Mouse (Mus musculus) midbrain, embryonic 13.5 days (tissue): ENCODE measurements at regions not wholly inside any gene's neighbourhood (a gene's known extent, or its start where the extent isn't known, plus 50 kb on each side); places are given as distances from the start of the nearest gene placed in this dataset.

Experiments
- ATAC-seq: fragments of 200-750 bp; cut with Nextera tagmentation; 2 replicates; pipeline ENCODE4 v1.8.0; 2017; ENCODE audit warnings: mild to moderate bottlenecking, moderate TSS enrichment, moderate library complexity
- H3K27ac ChIP-seq: fragments of 300-500 bp; sonication (generic); 2 replicates; pipeline ENCODE4 v1.5.1; 2015; ENCODE audit warnings: inconsistent platforms, mild to moderate bottlenecking, moderate library complexity
- H3K27me3 ChIP-seq: fragments of 300-500 bp; sonication (generic); 2 replicates; pipeline ENCODE4 v1.6.1; 2015; ENCODE audit warnings: mild to moderate bottlenecking, inconsistent platforms
- H3K36me3 ChIP-seq: fragments of 300-500 bp; sonication (generic); 2 replicates; pipeline ENCODE4 v1.6.1; 2015; ENCODE audit warnings: mild to moderate bottlenecking, inconsistent platforms
- H3K4me1 ChIP-seq: fragments of 300-500 bp; sonication (generic); replicated peaks from 2 replicates; pipeline ENCODE4 v1.6.1; 2015; ENCODE audit warnings: inconsistent platforms
- H3K4me2 ChIP-seq: fragments of 300-500 bp; sonication (generic); replicated peaks from 2 replicates; pipeline ENCODE4 v1.6.1; 2015; ENCODE audit warnings: moderate library complexity, mild to moderate bottlenecking, inconsistent platforms
- H3K4me3 ChIP-seq: fragments of 300-500 bp; sonication (generic); replicated peaks from 2 replicates; pipeline ENCODE4 v1.5.1; 2015; ENCODE audit warnings: mild to moderate bottlenecking, inconsistent platforms
- H3K9ac ChIP-seq: fragments of 300-500 bp; sonication (generic); replicated peaks from 2 replicates; pipeline ENCODE4 v1.6.1; 2015; ENCODE audit warnings: mild to moderate bottlenecking, inconsistent platforms
- H3K9me3 ChIP-seq: fragments of 300-500 bp; sonication (generic); 2 replicates; pipeline ENCODE4 v1.6.1; 2016; ENCODE audit warnings: mild to moderate bottlenecking, inconsistent platforms
- WGBS: fragments of 180-500 bp; shearing (Covaris S2); methylation state at CpG from one replicate; pipeline ENCODE4 v1.1.7; 2015; 5-methylcytosine and 5-hydroxymethylcytosine counted together

DNA sequence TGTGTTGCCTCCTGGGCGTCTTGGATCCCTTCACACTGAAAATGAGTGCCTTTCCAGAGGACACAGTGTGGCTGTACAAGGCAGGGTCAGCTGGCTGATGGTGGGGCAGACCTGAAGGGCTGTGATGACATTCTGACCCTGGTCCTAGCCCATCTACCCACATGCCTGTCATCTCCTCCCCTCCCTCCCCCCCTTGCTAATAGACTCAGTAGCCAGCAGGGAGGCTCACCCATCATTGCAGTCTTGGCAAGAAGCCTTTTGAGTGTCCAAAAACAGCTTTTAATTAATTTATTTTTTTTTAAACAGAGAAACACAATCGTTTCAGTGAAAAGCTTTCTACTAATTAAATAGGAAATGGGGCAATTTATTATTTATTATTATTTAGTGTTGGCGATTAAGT, 67.0 kb upstream of the Ssx2ip start:
- no peaks in the 10 kb centered on the region for H3K27me3 ChIP-seq
- WGBS = 67% methylated on average over 3 of the region's 3 CpGs
- H3K36me3 ChIP-seq = no peaks in the 10 kb centered on the region
- peak overlapping the region; percentile 45 for H3K4me2 ChIP-seq
- ATAC-seq = peak; percentile 36
- H3K4me1 ChIP-seq = peaks cover 38% of the 10 kb centered on the region
- peak overlapping the region; percentile 81 for H3K27ac ChIP-seq
- no peak overlapping the region for H3K4me3 ChIP-seq
- H3K9ac ChIP-seq = peak overlapping the region; percentile 40; the same call in 1 of the 2 replicates
- no peaks in the 10 kb centered on the region for H3K9me3 ChIP-seq

DNA sequence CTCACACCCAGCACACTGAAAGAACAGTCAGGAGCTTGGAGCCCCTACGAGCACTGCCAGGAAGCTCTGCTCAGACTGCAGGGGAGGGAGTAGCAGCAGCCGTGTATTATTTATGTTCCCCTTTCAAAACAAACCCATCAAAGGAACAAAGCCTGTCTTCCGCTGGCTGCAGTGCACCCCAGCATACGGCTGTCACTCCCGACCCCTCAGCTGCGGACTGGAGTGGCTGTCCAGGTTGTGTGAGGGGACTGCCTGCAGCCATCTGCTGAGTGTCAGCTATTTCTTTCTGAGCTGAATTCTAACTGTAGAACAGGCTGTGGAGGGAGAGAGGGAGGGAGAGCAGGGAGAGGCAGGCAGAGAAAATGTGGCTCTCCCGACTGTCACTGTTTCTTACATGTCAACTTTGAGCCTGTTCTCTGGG, 66.6 kb upstream of the Ssx2ip start:
- ATAC-seq = peak; percentile 87
- Histone ChIP-seq H3K27me3 (no peaks in the 10 kb centered on the region), H3K9me3 (no peaks in the 10 kb centered on the region), H3K27ac (peak overlapping the region; percentile 81), H3K9ac (peak overlapping the region; percentile 55), H3K4me1 (peaks cover 38% of the 10 kb centered on the region), H3K4me2 (peak overlapping the region; percentile 45), H3K4me3 (peak overlapping the region; percentile 20), H3K36me3 (no peaks in the 10 kb centered on the region)
- 4% methylated on average over 7 of the region's 7 CpGs for WGBS

DNA sequence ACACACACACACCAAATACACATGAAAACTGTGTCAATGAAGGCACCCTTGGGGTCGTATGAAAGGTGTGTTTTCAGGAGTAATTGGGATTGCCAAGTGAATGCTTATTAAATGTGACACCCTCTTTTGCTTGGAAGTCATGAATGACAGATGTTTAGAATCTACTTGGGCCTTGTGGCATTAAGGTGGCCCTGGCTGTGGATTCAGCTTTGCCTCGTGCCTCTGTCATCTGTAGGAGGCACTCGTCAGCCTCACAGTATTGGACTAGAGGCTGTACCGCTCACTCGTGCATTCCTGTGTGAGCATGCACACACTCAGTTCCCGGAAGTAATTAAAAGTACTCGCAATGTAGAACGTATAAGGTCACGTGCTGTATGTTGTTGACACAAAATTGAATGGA, 66.0 kb upstream of the Ssx2ip start:
- Histone ChIP-seq H3K4me3 (no peak overlapping the region), H3K36me3 (no peaks in the 10 kb centered on the region), H3K9ac (no peak overlapping the region), H3K9me3 (no peaks in the 10 kb centered on the region), H3K4me1 (peaks cover 38% of the 10 kb centered on the region), H3K27me3 (no peaks in the 10 kb centered on the region), H3K4me2 (peak overlapping the region; percentile 45; the same call in 1 of the 2 replicates), H3K27ac (peak overlapping the region; percentile 81)
- WGBS = 63% methylated on average over 9 of the region's 9 CpGs
- no peak; the same call in 1 of the 2 replicates for ATAC-seq

DNA sequence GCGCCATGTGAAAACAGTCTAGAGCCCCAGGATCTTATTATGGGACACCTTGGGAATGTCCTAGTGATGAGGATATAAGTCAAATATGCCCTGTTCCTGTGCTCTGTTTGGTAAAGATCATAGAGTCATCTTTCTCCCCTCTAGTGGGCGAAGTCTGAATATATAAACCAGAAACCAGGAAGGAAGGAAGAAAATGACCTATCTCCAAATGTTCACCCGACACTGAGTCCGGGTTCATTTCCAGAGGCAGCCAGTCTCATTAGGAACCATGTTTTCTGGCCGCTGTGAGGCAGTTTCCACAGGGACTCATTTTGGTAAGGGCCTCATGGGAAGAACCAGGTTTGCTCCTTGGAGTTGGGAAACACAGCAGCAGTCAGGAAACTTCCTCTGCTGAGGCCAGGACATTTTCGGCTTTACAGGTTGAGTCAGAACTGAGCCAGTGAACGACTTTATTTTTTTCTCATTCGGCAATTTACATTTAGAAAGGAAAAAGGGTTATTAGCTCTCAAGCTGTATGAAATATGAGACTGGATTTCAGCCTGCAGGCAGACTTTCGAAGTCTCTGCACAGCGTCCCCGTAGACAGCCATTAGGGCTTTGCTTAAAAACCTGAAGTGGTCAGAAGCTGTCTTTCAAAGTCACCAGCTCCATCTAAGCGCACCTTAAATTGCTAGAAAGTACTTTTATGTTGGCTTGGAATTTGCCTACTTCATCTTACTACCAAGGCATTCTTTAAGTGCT, 64.0 kb upstream of the Ssx2ip start:
- Histone ChIP-seq H3K4me3 (no peak overlapping the region), H3K4me2 (no peak overlapping the region), H3K27me3 (no peaks in the 10 kb centered on the region), H3K27ac (no peak overlapping the region), H3K9ac (no peak overlapping the region), H3K9me3 (no peaks in the 10 kb centered on the region), H3K4me1 (peaks cover 32% of the 10 kb centered on the region), H3K36me3 (no peaks in the 10 kb centered on the region)
- WGBS = 88% methylated on average over 12 of the region's 12 CpGs
- no peak for ATAC-seq

DNA sequence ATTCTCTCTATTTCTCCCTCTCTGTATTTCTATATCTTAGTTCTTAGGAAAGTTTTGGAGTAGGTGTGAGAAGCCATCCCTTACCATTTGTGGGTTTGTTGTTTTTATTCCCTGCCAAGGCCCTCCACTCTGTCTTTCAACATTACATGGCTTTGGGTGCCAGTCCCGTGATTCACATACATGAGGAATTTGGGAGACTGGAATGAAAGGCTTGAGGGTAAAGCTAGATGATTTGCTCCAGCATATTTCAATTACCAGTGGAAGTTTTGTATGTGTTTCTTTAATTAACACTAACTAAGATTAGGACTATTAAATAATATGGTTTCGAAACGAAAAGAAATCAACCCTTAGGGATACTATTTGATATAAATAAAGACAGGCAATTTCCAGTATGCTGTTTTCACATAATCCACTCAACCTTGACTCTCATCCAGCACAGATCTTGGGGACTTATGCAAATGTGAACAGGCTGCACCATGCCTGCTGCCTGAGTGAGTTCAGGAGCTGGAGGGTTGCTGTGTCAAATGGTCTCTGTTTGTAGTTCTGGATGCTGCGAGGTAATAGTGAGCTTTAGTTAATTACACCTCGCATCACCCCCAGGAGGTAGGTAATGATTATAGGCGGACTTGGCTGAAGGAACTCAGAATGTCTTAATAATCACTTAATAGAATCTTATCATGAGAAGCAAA, 62.6 kb upstream of the Ssx2ip start:
- Histone ChIP-seq H3K36me3 (no peaks in the 10 kb centered on the region), H3K4me3 (no peak overlapping the region), H3K4me2 (no peak overlapping the region), H3K9ac (no peak overlapping the region), H3K4me1 (peaks cover 38% of the 10 kb centered on the region), H3K9me3 (no peaks in the 10 kb centered on the region), H3K27ac (no peak overlapping the region), H3K27me3 (no peaks in the 10 kb centered on the region)
- WGBS = 64% methylated on average over 6 of the region's 6 CpGs
- ATAC-seq = no peak

DNA sequence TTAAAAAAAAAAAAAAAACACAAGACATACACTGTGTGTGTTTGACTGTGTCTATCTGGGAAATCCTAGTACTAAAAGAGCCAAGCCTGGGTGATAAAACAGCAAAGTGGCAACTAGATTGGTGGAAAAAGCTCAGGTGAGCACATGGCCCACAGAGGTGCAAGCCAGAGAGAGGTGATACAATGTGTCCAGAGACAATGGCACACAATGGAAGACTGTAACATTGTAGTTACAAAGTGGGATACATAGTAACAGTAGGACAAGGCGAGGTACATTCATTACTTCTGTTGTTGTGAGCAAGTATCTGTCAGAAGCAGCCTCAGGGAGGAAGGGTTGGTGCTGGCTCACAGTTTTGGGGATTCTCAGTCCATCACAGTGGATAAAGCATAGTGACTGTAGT, 61.7 kb upstream of the Ssx2ip start:
- no peaks in the 10 kb centered on the region for H3K9me3 ChIP-seq
- 91% methylated on average over 1 of the region's 1 CpGs for WGBS
- H3K4me3 ChIP-seq = no peak overlapping the region
- no peak overlapping the region for H3K27ac ChIP-seq
- no peak for ATAC-seq
- H3K27me3 ChIP-seq = 0 out of 2 replicates have a peak, but pooled peaks cover 4% of the 10 kb centered on the region
- H3K36me3 ChIP-seq = no peaks in the 10 kb centered on the region
- peaks cover 29% of the 10 kb centered on the region for H3K4me1 ChIP-seq
- H3K9ac ChIP-seq = no peak overlapping the region
- H3K4me2 ChIP-seq = no peak overlapping the region

DNA sequence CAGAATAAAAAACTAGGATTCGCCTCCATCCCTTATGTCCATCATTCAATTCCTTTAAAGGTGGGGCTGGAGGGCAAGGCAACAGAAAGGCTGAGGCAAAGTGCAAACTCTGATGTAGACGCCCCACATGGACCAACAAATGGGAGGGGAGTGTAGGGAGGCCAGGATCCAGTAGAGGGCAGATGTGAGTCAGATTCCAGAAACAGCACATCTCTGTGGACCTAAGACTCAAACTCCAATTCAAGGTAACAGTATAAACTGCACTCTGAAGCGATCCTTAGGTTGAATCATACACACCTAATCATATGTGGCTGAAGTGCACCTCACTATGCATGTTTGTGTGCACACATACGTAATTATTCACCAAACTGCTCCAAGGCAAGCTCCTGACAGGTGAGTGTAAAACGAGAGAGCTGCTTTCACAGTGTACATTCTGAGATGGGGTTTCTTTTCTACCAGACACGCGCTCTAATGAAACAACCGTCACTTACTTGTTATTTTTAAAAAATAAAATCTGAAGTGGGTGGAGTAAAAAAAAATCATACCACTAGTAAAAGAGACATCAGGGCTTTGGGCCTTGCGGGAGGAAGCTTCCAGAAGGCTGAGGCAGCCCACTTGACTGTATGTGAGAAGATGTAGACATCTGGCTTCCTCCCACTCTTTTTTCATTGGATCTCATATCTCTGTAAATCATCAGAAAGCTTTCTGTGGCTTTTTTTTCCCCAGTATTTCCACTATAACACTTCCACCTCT, 60.6 kb upstream of the Ssx2ip start:
- ATAC-seq = no peak

DNA sequence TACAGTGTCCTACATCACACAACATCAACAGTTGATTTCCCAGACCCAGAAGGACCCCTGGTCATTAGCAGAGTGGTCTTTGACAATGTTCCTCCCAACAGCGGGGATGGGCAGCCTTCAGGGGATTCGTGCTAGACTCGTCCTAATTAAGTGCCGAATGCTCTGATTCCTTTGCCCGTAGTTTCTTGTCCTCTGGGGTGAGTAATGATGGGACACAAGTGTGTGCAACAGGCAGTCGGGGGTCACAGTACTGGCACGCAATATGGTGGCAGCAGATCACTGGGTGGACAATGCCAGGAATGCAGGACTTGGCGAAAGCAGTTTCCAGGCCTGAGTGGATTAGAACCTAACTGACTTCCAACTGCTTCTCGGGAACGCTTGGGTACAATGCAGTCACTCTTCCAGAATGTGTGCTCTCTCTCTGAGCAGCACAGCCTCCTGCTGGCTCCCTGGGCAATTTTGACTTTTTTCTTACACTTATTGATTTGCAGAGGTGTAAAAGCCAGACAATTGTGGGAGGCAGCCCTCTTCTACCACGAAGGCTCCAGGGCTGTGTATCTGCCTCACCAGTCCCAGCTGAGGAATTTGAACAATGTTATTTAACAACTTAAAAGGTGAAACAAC, 59.9 kb upstream of the Ssx2ip start:
- no peak for ATAC-seq
- Histone ChIP-seq H3K9me3 (no peaks in the 10 kb centered on the region), H3K27ac (no peak overlapping the region), H3K4me1 (peaks cover 18% of the 10 kb centered on the region), H3K36me3 (no peaks in the 10 kb centered on the region), H3K27me3 (0 out of 2 replicates have a peak, but pooled peaks cover 4% of the 10 kb centered on the region), H3K4me2 (no peak overlapping the region), H3K9ac (no peak overlapping the region), H3K4me3 (no peak overlapping the region)
- 74% methylated on average over 11 of the region's 11 CpGs for WGBS

More for the DNA sequence above, 60.6 kb upstream of the Ssx2ip start:
- no peaks in the 10 kb centered on the region for H3K9me3 ChIP-seq
- H3K27me3 ChIP-seq = 0 out of 2 replicates have a peak, but pooled peaks cover 4% of the 10 kb centered on the region
- peaks cover 19% of the 10 kb centered on the region for H3K4me1 ChIP-seq
- no peak overlapping the region for H3K27ac ChIP-seq
- H3K4me3 ChIP-seq = no peak overlapping the region
- H3K36me3 ChIP-seq = no peaks in the 10 kb centered on the region
- no peak overlapping the region for H3K4me2 ChIP-seq
- 57% methylated on average over 9 of the region's 9 CpGs for WGBS
- no peak overlapping the region for H3K9ac ChIP-seq

DNA sequence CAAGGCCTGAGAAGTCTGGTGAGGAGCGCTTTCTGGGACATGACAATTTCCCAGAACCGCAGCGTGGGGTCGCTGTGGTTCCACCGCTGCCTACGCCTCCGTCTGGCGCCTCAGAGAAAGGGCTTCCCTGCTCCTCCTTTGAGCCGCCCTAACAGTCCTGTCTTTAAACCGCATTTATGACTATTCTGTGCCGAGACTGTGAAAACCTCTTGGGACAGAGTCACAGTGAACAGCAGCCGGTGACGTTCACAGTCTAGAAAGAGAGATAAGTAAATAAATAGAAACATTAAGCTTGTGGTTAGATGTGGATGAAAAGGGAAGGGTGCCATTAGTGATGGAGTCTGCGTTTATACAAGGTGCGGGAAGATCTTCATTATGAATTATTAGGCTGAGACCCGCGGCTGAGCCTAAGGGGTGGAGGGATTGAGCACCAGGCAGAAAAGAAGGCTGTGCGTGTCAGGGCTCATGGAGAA, 59.1 kb upstream of the Ssx2ip start:
- H3K4me2 ChIP-seq = peak overlapping the region; percentile 51
- H3K36me3 ChIP-seq = no peaks in the 10 kb centered on the region
- peaks cover 15% of the 10 kb centered on the region for H3K4me1 ChIP-seq
- peak; percentile 88 for ATAC-seq
- peak overlapping the region; percentile 35 for H3K4me3 ChIP-seq
- H3K27me3 ChIP-seq = 0 out of 2 replicates have a peak, but pooled peaks cover 4% of the 10 kb centered on the region
- peak overlapping the region; percentile 56 for H3K9ac ChIP-seq
- no peaks in the 10 kb centered on the region for H3K9me3 ChIP-seq
- WGBS = 4% methylated on average over 18 of the region's 18 CpGs
- H3K27ac ChIP-seq = peak overlapping the region; percentile 77

DNA sequence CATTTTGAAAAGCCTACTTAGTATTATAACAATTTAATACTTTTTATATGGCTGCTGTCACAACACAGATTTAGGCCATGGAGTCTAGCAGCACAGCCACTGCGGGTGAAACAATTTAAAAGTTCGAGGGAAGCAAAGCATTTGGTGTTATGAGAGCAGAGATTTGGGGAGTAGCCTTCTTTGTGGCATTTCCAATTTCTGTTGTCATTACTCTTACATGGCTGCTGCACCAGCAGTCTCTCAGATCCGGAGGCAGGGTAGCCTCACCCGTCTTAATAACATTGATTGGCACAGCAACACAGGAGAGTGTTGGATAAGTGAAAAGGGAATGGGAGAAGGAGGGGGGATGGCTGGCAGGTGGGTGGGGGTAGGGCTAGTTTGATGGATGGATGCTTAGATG, 58.5 kb upstream of the Ssx2ip start:
- peaks cover 15% of the 10 kb centered on the region for H3K4me1 ChIP-seq
- H3K4me3 ChIP-seq = peak overlapping the region; percentile 35
- H3K36me3 ChIP-seq = no peaks in the 10 kb centered on the region
- peak overlapping the region; percentile 77; the same call in 1 of the 2 replicates for H3K27ac ChIP-seq
- H3K4me2 ChIP-seq = peak overlapping the region; percentile 51
- H3K9ac ChIP-seq = peak overlapping the region; percentile 56; the same call in 1 of the 2 replicates
- H3K27me3 ChIP-seq = 0 out of 2 replicates have a peak, but pooled peaks cover 4% of the 10 kb centered on the region
- WGBS = 63% methylated on average over 4 of the region's 4 CpGs
- no peaks in the 10 kb centered on the region for H3K9me3 ChIP-seq
- ATAC-seq = peak; percentile 35; the same call in 1 of the 2 replicates

DNA sequence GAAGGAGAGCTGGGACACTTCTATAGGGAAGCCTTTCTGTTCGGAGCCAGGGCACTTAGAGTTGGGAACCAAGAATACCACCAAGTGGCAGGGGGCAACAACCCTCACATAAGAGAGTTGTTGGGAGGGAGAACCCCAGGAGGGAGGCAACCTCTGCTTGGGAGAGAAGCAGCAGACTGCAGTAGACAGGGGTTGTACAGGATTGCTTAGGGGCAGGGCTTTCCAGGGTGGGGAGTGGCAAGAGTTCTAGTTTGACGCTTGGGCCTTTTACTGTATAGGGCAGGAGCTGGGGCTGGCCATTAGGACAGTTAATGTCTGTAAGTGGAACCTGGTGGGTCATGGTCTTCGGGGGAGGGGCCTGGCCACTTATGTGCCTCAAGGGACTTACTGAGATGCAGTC, 57.1 kb upstream of the Ssx2ip start:
- 91% methylated on average over 3 of the region's 3 CpGs for WGBS
- no peaks in the 10 kb centered on the region for H3K36me3 ChIP-seq

More for the DNA sequence above, 57.1 kb upstream of the Ssx2ip start:
- Histone ChIP-seq H3K4me3 (no peak overlapping the region), H3K4me1 (peaks cover 11% of the 10 kb centered on the region), H3K9me3 (no peaks in the 10 kb centered on the region), H3K9ac (no peak overlapping the region), H3K27ac (no peak overlapping the region), H3K4me2 (no peak overlapping the region), H3K27me3 (0 out of 2 replicates have a peak, but pooled peaks cover 4% of the 10 kb centered on the region)
- no peak for ATAC-seq
